Mouse (Mus musculus) fat pad, adult 2 months (tissue): ENCODE results near the gene 5330417C22Rik.
"Not testable (repeated sequence)": the region's sequence is repeated elsewhere in the genome, so short reads cannot be mapped to it uniquely, and the experiment has no call there.

Experiments
- DNase-seq: peaks from one replicate; pipeline ENCODE4 v3.0.0-alpha.2; 2011; ENCODE audit warnings: low read depth, low spot score; ENCODE audit errors: extremely low read depth

The 5330417C22Rik gene

GRCm38 (mm10) chr3:108536517-108537260 lies at the start of gene 5330417C22Rik:
TSS of gene 5330417C22Rik (minus strand) at chr3:108536536.
- DNase-seq: no peak

- DNase-seq: no peak
Observed at GRCm38 (mm10) chr3:108584580-108584979, 48.2 kb upstream of the 5330417C22Rik start.

GRCm38 (mm10) chr3:108574018-108574417 lies 37.7 kb upstream of the 5330417C22Rik start:
- DNase-seq: no peak

- DNase-seq: no peak
Observed at GRCm38 (mm10) chr3:108572309-108573010, 36.1 kb upstream of the 5330417C22Rik start.

- peak; percentile 63 for DNase-seq
Observed at GRCm38 (mm10) chr3:108571443-108572294, 35.3 kb upstream of the 5330417C22Rik start, which contains the start of gene Taf13. TSS of gene Taf13 (plus strand) at chr3:108571698.

GRCm38 (mm10) chr3:108570813-108571212 lies 34.5 kb upstream of the 5330417C22Rik start:
- no peak for DNase-seq

GRCm38 (mm10) chr3:108569636-108570035 lies 33.3 kb upstream of the 5330417C22Rik start:
- not testable (repeated sequence) for DNase-seq

GRCm38 (mm10) chr3:108567990-108568877 lies 31.9 kb upstream of the 5330417C22Rik start:
- no peak for DNase-seq

GRCm38 (mm10) chr3:108563309-108563708 lies 27.0 kb upstream of the 5330417C22Rik start:
- DNase-seq: no peak

- DNase-seq: no peak
Observed at GRCm38 (mm10) chr3:108562777-108563271, 26.5 kb upstream of the 5330417C22Rik start.

- peak; percentile 82 for DNase-seq
Observed at GRCm38 (mm10) chr3:108562133-108562730, 25.9 kb upstream of the 5330417C22Rik start, which contains the start of gene Tmem167b. TSS of gene Tmem167b (minus strand) at chr3:108562466.

- no peak for DNase-seq
Observed at GRCm38 (mm10) chr3:108557888-108558287, 21.6 kb upstream of the 5330417C22Rik start.

GRCm38 (mm10) chr3:108554587-108555312 lies 18.4 kb upstream of the 5330417C22Rik start:
- DNase-seq: peak; percentile 63

- DNase-seq: no peak
Observed at GRCm38 (mm10) chr3:108554111-108554561, 17.8 kb upstream of the 5330417C22Rik start.

GRCm38 (mm10) chr3:108542299-108542698 lies 6.0 kb upstream of the 5330417C22Rik start:
- no peak for DNase-seq

GRCm38 (mm10) chr3:108537303-108537702 lies 967 bp upstream of the 5330417C22Rik start:
- no peak for DNase-seq

GRCm38 (mm10) chr3:108535896-108536516 lies 330 bp downstream of the 5330417C22Rik start:
- no peak for DNase-seq

GRCm38 (mm10) chr3:108533951-108534350 lies 2.4 kb downstream of the 5330417C22Rik start, which contains the start of gene 1700013F07Rik:
TSS of gene 1700013F07Rik (plus strand) at chr3:108534150.
- no peak for DNase-seq
